Mouse (Mus musculus) adrenal gland, postnatal 36 days (tissue): ENCODE results near the gene Ttc12. TPM values are rescaled to one million over a fixed set of nuclear protein-coding genes. Genes with fewer than 3 reads are reported as not detected.

Source experiments
- DNase-seq, 2 experiments: peaks; one replicate each; pipeline ENCODE4 v3.0.0; 2021; ENCODE audit warnings: mixed read lengths in 1 of 2
- total RNA-seq, 2 experiments: library from RNA; stranded (reverse); gene quantifications; 2 replicates each; pipeline ENCODE4 v1.2.3; 2021

Gene Ttc12
- total RNA-seq, 2 experiments from 2014 or later = 14.6 to 16.0 TPM

DNA sequence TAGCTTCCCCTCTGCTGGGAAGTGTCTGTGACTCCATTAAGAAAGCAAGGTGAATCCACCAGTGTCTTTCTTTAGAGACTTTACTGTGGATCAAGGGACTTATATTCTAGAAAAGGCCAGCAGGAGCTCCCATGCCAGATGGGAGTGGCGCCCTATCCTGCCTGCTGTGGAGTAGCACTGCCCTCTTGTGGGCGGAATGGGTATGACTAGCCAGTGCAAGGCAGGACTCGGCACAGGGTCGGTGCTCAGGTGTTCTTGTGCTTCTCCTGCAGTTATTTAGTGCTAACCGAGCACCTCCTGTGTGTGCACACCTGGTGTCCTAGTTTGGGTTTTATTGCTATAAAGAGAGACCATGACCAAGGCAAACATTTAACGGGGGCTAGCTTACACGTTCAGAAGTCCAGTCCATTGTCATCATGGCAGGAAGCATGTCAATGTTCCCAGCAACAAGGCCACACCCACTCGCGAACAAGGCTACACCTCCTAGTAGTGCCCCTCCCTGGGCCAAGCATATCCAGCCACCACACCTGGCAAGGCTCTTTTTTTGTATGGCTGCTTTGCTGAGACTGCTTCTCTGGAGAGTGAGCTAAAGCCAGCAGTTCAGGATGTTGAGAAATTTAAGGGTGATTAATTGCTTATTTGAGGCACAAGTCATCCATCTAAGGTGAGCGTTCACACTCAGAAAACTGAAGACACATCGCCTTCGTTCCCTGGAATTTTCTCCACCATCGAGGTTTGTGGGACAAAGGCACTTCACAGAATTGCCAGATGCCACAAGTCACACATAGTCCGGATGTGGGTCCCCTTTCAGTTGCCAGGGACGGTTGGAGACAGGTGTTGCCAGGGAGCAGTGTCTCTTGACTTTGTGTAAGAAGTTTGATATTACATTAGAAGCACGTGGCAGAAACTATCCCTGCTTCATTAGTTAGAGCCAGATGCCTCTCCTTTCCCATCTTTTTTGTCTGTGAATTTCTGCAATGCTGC lies 3.2 kb upstream of the Ttc12 start:
- DNase-seq = peak; percentile 86 to 88

DNA sequence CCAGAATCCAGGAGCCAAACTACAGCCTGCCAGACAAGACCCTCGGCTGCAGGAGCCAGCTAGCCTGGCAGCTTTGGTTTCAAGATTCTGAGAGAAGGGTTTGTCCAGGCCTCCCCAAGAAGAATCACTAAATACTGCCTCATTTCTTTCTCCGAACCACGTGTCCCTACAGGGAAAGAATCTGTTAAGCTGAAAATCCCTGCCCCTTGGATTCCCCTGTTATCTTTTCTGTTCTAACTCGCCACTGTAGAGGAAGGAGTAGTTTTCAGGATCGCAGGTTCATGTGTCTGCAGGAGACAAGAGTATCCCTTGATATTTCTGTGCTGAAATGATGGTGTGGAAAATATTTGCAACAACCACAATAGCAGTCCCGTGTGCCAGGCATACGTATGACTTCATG lies 2.2 kb upstream of the Ttc12 start:
- no peak for DNase-seq

DNA sequence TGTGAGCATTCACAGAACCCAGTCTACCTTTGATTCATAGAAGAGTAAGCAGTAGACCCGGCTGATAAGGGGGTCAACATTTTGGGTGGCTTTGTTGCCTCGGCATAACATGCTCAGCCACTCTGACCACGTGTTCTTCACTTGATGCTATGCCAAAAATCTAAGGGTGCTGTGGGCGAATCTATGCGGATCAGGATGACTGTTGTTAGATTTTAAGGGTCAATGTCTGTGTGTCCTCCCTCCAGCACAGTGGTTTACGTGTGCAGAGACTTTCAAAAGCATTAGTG lies 1.6 kb upstream of the Ttc12 start:
- DNase-seq = no peak

DNA sequence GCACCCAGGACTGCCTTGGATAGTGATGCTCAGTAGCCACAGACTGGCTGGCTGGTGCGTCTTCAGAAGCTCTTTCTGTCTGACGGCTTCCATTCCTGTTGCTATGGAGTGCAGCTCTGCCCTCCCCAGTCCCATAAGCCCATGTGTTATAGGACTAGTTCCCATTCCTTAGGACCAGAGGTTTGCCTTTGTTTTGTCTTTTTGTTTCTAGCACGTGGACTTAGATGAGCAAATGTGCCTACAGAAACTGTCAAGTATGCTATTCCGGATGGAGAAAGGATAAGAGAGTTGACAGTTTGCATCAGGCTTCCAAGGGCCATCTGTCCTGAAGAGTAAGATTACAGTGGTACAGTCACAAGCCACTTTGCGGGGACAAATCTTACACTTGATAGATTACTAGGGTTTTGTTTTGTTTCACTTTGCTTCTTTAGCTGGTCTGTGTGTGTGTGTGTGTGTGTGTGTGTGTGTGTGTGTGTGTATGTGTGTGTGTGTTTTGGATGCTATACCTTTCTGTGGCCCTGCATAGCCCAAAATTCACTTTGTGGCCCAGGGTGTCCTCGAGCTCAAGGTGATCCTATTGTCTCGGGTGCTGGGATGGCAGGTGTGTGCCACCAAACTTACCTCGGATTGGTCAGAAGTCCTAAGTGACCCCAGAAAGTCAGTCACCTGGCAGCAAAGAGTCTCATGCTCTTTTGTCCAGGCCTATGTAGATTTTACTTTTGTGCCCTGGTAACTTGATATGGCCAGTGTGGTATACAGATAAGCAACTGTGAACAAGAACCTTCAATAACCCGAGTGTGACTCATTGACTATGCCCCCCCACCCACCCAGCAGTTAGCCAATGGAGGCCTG lies 1.0 kb upstream of the Ttc12 start:
- no peak for DNase-seq

DNA sequence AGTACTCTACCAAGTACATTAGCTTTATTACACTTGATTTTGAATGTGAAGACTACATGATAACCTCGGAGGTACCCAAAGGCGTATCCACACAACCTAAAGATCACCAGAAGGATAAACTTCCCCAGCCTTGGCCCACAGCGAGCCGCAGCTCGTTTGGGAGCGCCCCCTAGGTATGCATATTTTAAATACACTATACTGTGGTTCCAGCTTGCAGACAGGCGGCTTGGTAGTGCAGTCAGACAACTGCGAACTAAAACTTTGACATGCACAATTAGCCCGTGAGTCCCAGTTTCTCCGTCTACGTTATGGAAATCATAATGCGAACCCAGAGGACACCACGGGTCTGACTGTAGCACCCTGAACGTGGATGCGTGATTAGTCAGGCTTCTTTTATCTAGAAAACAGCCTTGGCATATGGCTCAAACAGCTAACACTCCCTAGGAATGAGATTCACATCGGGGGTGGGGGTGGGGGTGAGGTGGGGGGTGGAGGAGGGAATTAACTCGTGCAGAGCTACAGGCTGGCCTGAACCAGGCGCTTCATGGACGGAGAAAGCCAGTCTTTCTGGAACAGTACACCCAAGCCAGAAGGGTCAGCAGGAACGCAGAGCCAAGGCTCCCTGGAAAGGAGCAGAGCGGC lies 654 bp downstream of the Ttc12 start:
- peak; percentile 32 to 57 for DNase-seq

DNA sequence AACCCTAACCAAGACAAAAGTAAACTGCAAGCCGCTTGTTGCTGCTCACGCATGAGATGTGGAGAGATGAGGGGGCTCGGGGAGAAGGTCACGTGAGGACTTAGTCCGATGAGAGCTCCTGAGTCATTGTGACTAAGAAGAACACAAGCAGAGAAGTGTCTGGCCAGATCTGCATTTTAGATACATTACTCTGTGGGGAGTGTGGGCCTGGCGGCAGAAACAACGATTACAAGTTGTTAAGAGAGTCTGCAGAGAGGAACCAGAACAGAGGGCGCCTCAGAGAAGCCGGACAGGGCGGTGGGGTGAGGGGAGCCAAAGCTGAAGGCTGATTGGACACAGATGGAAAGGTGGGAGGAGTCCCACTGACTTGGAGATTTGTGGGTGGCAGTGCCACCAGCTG lies 2.7 kb downstream of the Ttc12 start:
- peak; percentile 40 to 63 for DNase-seq

DNA sequence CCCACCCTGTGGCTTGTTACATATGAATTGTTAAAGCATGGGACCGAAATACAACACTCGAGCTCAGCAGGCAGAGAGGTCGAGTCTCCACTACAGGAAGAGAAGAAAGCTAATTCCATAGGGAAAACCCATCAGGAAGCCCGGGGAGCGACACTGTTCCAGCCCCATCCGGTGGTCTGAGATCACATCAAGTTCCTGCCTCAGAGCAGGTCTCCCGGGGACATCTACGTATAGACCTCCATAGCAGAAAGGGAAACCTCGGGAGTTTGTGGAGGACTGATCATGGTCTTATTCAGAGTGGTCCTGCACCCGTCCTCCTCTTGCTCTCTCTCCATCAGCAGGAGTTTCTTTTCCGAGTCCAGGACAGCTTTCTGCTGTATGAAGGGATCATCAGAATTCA lies 13.9 kb downstream of the Ttc12 start:
- no peak for DNase-seq

DNA sequence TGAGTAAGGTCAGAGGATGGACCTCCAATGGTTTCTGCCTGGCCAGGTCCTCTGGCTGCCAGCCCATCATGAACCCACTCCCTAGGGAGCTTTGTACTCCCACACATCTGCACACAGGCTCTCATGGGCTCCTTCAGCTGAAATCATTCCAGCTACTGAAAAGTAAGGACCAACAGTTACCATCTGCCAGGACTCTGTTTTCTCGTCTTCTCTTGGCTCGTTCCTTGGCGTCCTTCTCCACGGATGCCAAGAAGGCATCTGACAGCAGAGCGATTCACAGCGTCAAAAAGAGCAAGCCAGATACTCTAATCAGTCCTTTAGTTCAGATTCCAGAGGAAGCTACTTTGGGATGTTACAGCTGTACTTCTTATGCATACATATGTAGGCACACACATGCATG lies 15.1 kb downstream of the Ttc12 start:
- DNase-seq = no peak

DNA sequence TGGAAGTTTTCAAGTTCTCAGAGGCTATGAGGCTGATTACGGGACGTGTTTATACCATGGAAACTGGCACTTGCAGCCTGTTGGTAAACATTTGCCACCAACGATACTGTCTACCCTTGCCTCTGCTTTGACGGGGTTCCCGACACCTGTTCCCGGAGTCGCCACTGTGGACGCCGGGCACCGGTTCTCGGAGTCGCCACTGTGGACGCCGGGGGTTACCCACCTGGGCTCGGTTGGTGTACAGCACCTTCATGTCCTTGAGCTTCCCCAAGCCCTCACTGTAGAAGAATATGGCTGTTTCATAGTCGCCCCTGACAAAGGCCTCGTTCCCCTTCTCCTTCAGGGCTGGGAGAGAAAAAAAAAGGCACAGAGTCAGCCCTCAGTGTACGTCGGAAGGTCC lies 16.0 kb downstream of the Ttc12 start:
- DNase-seq = no peak

DNA sequence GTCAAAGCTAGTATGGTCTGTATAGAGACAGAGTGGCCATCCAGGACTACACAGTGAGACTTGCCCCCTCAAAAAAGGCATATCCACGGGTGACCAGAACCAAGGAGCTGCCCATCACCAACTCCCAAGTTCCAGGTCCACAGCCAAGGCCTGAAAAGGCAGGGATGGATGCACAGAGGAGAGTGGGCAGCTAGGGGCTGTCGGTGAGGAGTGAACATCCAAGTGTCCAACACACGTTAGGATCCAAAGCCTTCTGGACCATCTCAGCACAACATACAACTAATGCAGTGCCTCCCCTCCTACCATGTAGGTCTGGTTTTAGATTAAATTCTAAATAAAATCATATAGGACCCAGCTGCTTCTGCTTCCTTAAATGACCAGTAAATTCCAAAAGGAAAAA lies 29.9 kb downstream of the Ttc12 start:
- DNase-seq = no peak

DNA sequence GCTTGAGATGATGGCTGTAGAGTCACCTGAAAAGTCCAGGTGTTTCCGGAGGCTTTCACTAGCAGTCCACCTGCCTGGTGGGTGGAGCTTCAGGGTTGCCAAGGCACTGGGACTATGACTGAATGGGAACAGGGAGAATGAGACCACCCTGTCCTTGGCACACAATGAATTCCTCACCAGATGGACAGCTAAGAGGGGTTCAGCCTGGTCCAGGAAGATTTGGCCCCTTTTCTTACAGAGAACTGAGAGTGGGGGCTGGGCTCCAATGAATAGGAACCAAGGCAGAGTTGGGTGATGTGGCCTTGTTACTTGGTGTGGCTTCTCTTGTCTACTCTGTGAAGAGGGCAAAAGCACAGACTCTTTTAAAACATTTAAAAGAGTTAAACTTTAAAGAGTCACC lies 33.6 kb downstream of the Ttc12 start:
- no peak for DNase-seq

DNA sequence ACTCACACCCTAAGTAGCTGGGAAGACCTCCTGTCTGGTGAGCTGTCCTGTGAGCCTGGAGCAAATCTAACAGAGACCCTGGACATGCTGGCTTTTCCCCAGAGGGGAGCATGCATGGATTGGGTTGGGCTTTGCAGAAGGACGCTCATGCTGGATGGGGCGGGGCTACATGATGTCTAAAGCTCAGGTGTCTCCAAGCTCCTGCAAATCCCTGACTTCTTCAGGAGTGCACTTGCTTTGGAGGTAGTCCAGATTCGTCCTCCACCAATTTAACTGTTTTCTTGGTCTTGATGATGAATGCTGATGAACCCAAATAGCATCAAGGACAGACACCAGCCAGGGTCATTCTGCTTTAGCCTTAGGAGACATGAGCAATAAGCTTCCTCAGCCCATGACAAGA lies 35.5 kb downstream of the Ttc12 start:
- DNase-seq = peak; percentile 22 to 23

DNA sequence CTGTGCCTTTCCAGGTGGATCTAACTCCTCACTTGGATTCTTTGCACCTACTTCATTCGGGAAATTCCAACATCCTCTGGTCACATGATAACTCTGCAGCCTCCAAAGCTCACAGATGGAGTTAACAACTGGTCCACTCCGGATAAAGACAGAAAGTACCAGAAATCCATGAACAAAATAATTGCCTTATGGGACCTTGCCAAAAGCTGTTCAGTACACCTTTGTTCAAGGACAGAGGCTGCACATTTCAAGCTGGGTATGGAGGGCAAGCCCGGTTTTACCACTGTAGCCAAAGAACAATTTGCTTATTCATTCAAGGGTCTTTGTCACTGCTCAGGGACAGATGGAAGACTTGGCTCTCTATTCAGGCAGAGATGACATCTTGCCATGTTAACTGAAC lies 43.4 kb downstream of the Ttc12 start:
- DNase-seq = no peak

DNA sequence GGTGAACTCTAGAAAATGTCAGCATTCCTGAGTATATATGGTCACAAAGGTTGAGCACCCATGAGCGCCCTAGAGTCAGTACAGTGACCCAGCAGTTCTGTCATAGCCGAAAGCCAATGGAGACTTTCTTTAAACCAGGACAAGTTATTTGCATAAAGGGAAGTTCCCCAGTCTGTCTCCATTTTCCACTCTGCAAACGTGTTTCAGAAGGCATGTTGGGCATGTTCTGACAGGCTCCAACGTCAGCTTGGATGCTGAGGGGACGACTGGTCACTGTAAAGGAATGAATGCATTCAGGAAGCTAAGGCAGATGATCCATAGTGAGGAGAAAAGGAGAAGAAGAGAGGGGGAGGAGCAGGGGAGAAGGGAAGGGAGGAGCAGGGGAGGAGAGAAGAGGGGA lies 58.5 kb downstream of the Ttc12 start:
- DNase-seq = no peak

DNA sequence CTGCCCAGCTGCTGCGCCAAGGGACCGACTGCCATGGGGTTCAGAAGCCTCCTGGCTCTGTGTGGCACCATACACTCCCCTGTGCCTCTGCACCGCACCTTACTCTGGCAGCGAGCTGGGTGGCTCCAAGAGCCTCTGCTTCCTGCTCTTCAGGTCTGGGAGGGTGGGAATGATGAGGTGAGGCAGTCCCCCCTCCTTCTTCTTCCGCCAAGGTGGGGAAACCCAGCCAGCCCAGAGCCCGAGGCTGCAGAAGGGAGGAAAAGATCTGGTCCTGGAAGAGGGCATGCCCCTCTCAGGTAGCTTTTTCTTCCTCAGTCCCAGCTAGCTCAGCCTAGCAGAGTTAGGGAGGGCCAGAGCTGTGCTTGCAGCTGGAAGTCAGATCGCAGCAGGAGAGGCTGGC lies 59.1 kb downstream of the Ttc12 start, which contains the start of gene Ankk1:
TSS of gene Ankk1 (minus strand) at position 101 of the 400 bp plus-strand sequence.
- no peak for DNase-seq

DNA sequence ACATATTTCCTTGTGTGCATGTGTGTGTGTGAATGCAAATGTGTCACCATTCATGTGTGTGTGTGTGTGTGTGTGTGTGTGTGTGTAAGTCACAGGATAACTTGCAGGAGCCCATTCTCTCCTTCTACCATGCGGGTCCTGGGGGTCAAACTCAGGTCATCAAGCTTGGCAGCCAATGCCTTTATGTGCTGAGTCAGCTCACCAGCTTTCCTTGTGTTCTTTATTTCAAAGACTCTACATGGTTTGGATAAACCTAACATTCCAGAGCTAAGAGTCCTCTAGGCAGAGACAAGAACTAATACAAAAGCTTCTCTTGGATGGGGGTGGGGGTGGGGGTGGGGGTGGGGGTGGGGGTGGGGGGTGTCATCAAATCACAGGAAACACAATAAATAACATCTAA lies 60.4 kb downstream of the Ttc12 start:
- DNase-seq = no peak

DNA sequence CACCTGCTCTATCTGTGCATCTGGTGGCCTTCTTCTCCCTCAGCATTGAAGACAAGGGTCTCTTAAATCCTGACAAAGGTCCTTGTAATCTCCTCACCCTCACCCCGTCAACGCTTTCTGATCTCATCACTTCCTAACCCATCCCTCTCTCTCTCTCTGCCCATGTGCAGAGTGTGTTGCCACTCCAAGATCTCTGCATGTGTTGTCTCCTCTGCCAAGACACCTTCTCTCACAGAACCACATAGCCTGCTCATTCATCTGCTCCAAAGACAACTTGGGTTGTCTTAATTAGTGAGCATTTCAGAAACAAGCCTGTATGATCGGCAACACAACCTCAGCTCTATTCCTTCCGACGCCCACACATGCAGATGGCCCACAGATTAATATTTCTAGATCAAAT lies 62.2 kb downstream of the Ttc12 start:
- DNase-seq = no peak

DNA sequence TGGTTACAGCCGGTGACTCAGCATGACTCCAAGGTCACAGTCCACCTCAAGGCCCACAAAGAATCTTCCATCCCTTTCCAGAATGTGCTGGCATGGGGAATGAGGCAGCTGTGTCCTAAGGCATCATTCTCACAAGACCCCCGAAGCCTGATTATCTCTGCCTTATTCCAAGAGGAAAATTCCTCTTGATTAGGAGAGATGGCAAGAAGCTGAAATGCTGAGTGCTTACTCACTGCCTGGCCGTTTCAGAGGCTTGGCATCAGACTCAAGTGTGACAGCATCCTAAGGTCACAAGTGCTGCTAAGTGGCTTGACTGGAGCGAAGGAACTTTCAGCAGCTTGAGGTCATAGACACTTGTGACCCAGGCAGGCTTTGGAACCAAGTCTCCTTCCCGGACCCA lies 75.4 kb downstream of the Ttc12 start:
- DNase-seq = peak; percentile 26 to 39

DNA sequence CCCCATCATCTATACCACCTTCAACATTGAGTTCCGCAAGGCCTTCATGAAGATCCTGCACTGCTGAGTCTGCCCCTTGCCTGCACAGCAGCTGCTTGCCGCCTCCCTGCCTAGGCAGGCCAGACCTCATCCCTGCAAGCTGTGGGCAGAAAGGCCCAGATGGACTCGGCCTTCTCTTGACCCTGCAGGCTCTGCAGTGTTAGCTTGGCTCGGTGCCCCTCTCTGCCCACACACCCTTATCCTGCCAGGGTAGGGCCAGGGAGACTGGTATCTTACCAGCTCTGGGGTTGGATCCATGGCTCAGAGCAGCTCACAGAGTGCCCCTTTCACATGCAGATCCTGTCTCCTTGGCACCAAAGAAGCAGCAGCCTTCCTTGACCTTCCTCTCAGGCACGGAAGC lies 79.0 kb downstream of the Ttc12 start:
- DNase-seq = no peak

DNA sequence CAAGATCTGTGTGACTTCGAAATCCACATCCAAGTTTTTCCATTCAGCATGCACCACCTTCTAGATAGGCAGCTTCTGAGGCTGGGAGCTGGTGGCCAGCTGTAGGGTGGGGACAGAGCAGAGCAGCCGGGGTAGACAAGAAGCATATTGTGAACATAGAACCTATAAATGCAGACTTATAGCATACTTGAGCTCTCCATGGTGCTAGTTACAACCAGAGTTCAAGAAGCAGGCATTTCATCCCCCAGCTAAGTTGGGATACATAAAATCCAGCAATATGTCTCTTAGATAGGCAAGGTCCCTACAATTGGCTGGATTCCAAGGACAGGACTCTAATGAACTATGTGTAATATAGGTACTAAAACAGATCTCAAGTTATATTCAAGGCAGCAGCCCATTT lies 82.3 kb downstream of the Ttc12 start:
- no peak for DNase-seq

DNA sequence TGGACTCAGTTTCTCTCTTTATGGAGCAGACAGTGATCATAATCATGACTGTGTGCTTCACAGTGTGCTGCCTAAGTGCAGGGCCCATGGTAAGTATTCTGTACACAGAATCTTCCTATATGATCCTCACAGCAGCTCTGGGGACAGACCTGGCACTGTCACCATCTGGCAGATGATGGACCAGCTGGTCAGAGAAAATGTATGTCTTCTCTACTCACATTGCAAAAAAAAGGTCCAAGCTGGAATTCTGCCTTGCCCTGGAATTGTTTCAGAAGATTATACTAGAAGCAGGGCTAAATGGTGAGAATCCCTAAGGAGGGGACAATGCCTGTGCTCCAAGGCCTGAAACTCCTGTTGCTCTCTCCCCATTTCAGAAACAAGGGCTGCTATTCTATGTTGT lies 90.0 kb downstream of the Ttc12 start:
- DNase-seq = no peak

DNA sequence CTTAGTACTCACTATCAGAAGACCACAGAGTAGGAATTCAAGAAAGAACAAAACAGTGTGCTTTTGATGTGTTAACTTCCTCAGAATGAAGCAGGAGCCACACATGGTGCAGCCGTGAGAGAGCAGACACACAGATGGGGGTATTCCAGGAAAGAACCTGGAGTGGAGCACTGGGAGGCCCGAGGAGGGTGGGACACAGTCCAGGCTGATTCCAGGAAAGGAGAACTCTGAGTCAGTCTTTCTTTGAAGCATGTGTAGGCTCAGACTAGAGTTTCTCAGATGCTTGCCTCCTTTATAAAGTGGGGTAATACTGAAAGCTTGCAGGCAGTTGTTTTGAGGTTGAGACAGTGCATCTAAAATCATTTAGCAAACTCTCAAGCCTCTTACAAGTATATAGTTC lies 93.8 kb downstream of the Ttc12 start:
- no peak for DNase-seq
